Mouse (Mus musculus): ENCODE data around the gene Smim10l2a. TPM values are rescaled to one million over a fixed set of nuclear protein-coding genes. Genes with fewer than 3 reads are reported as not detected.

Smim10l2a gene
- polyA plus RNA-seq, 1 experiment: 3.5 TPM

GRCm38 (mm10) chrX:56417541-56417940 lies 43.2 kb downstream of the Smim10l2a start:
- no peak overlapping the region for H3K9ac ChIP-seq (ENCODE audit: low read depth, poor library complexity, severe bottlenecking)
- TF ChIP-seq EP300 (IDR thresholded peaks at IDR 0.05; ENCODE audit: insufficient read depth, low read depth, low read length) (no peak), CTCF (IDR thresholded peaks at IDR 0.05; ENCODE audit: low read depth, low read length) (no peak), POLR2A (IDR thresholded peaks at IDR 0.05; ENCODE audit: insufficient read depth, low read length) (no peak)
- H3K4me1 ChIP-seq (ENCODE audit: control insufficient read depth, insufficient read depth, low read length): no peaks in the 10 kb centered on the region
- H3K27ac ChIP-seq (ENCODE audit: insufficient read depth, low read length): no peak overlapping the region
- no peaks in the 10 kb centered on the region for H3K36me3 ChIP-seq (ENCODE audit: control insufficient read depth, insufficient read depth, low read length, poor library complexity, severe bottlenecking)
- H3K9me3 ChIP-seq (replicated peaks; ENCODE audit: control insufficient read depth, insufficient read depth, low read length, poor library complexity, severe bottlenecking): no peaks in the 10 kb centered on the region
- no peaks in the 10 kb centered on the region for H3K27me3 ChIP-seq (ENCODE audit: control insufficient read depth, insufficient read depth, low read length, poor library complexity, severe bottlenecking)
- no peak overlapping the region for H3K4me3 ChIP-seq (ENCODE audit: low read depth, low read length)

Other genes with a start within 250 kb of the Smim10l2a start
- gene 3830403N18Rik, start 238.0 kb upstream of the Smim10l2a start, polyA plus RNA-seq (2011; ENCODE audit: insufficient read depth, insufficient read length, low read depth, missing spikeins): not detected in 2 replicates
- gene Gm773, start 161.7 kb upstream of the Smim10l2a start, polyA plus RNA-seq (2011; ENCODE audit: insufficient read depth, insufficient read length, low read depth, missing spikeins): not detected in 2 replicates
- 4.4 and 6.2 TPM in 2 replicates for gene Zfp449, start 28.2 kb upstream of the Smim10l2a start, polyA plus RNA-seq (2011; ENCODE audit: insufficient read depth, insufficient read length, low read depth, missing spikeins)
- 2.4 TPM in 1 of 2 replicates, not detected in the other for gene Gm2174, start 73.4 kb downstream of the Smim10l2a start, polyA plus RNA-seq (2011; ENCODE audit: insufficient read depth, insufficient read length, low read depth, missing spikeins)
- 10.5 and 11.1 TPM in 2 replicates for gene Ints6l, start 80.3 kb downstream of the Smim10l2a start, polyA plus RNA-seq (2011; ENCODE audit: insufficient read depth, insufficient read length, low read depth, missing spikeins)
- not detected in 2 replicates for gene Gm10477, start 150.2 kb downstream of the Smim10l2a start, polyA plus RNA-seq (2011; ENCODE audit: insufficient read depth, insufficient read length, low read depth, missing spikeins)
- 1.1 TPM in 1 of 2 replicates, not detected in the other for gene Gm648, start 175.0 kb downstream of the Smim10l2a start, polyA plus RNA-seq (2011; ENCODE audit: insufficient read depth, insufficient read length, low read depth, missing spikeins)
- 21.0 and 21.1 TPM in 2 replicates for gene Mmgt1, start 223.5 kb downstream of the Smim10l2a start, polyA plus RNA-seq (2011; ENCODE audit: insufficient read depth, insufficient read length, low read depth, missing spikeins)
- gene Slc9a6, start 235.2 kb downstream of the Smim10l2a start, polyA plus RNA-seq (2011; ENCODE audit: insufficient read depth, insufficient read length, low read depth, missing spikeins): 9.9 and 10.0 TPM in 2 replicates